Comparison of ENCODE assay signal across 18 mouse cellular contexts in the genomic region with DNA sequence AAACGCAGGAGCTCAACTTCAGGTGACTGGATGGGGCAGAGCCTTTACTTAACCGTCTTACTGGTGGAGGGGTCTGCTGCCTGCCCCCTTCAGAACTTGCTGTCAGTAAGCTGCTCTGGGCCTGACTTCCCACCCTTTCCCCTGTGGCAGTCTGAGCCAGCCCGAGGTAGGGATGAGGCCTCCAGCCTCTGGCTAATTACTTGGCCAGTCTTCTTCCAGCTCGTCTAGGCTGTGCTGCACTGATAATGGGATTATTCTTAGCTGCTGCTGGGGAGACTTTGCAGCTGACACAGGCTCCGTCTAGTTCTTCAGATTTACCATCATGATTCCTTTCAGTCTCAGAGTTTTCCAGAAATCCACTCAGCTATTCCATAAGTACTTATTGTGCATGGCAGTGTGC.
DNase-seq lines count a peak whose midpoint lies in the region; ATAC-seq and TF ChIP-seq lines count a peak whose summit lies in the region.
"Had no signal": no experiment of that assay in that cellular context is flagged by ENCODE, and none has a peak within 500 bp of the region (broad histone marks: within the 10 kb centered on the region; RNA-seq: fewer than 3 reads in every experiment).

No protein-coding gene starts in this region.

- no peak for TF ChIP-seq CTCF in lung, postnatal 0 days (IDR thresholded peaks at IDR 0.05)

- intact Hi-C loops in left cerebral cortex, postnatal 4 days (cut with DNase I): no loop called here

- H3K27ac ChIP-seq in lung, postnatal 0 days (ENCODE audit: low read length): no peak overlapping the region
- no peak overlapping the region for H3K27ac ChIP-seq in neural tube, embryonic 15.5 days (replicated peaks)
- no peak overlapping the region for H3K27ac ChIP-seq in embryonic facial prominence, embryonic 10.5 days (replicated peaks)
- H3K27ac ChIP-seq: embryonic facial prominence, embryonic 13.5 days; forebrain, embryonic 12.5 days; heart, adult 2 months; hindbrain, embryonic 14.5 days had no signal

- DNase-seq in left cerebral cortex, postnatal 4 days: peak; percentile 14
- no peak for DNase-seq in left cerebral cortex, adult 18-20 months (ENCODE audit: low spot score in 2 of 2)
- DNase-seq in lung, postnatal 0 days (ENCODE audit: low spot score): no peak
- no peak for DNase-seq in lung, adult 18-20 months
- peak; percentile 6 for DNase-seq in neural tube, embryonic 10.5 days (ENCODE audit: extremely low spot score, low spot score)
- DNase-seq in retina, postnatal 7 days (ENCODE audit: low read depth, low spot score): peak; percentile 8
- DNase-seq in embryonic facial prominence, embryonic 10.5 days (ENCODE audit: low spot score): no peak
- DNase-seq: adrenal gland, adult 2 months; adrenal gland, postnatal 25 days; cerebellum, adult 8-10 months; cerebellum, postnatal 14 days; gastrocnemius, postnatal 10 days; heart, adult 2 months had no signal

- peak; percentile 28; the same call in 1 of the 2 replicates for ATAC-seq in lung, postnatal 0 days
- ATAC-seq in neural tube, embryonic 15.5 days (ENCODE audit: low FRiP score): no peak

- no peaks in the 10 kb centered on the region for H3K9me3 ChIP-seq in lung, postnatal 0 days (ENCODE audit: low read length)
- 0 out of 2 replicates have a peak, but pooled peaks cover 4% of the 10 kb centered on the region for H3K9me3 ChIP-seq in neural tube, embryonic 15.5 days (replicated peaks)
- H3K9me3 ChIP-seq in embryonic facial prominence, embryonic 10.5 days: no peaks in the 10 kb centered on the region
- H3K9me3 ChIP-seq: embryonic facial prominence, embryonic 13.5 days; hindbrain, embryonic 10.5 days had no signal

- H3K4me3 ChIP-seq in lung, postnatal 0 days (ENCODE audit: low read depth, low read length): no peak overlapping the region
- H3K4me3 ChIP-seq in neural tube, embryonic 15.5 days (replicated peaks): no peak overlapping the region
- H3K4me3 ChIP-seq in embryonic facial prominence, embryonic 10.5 days: no peak overlapping the region
- H3K4me3 ChIP-seq: embryonic facial prominence, embryonic 13.5 days; forebrain, embryonic 12.5 days; heart, adult 2 months; hindbrain, embryonic 10.5 days had no signal

- no peaks in the 10 kb centered on the region for H3K27me3 ChIP-seq in lung, postnatal 0 days (replicated peaks; ENCODE audit: insufficient read depth, low read length)
- no peaks in the 10 kb centered on the region for H3K27me3 ChIP-seq in neural tube, embryonic 15.5 days (replicated peaks)
- H3K27me3 ChIP-seq in embryonic facial prominence, embryonic 10.5 days (replicated peaks; ENCODE audit: low read depth, poor library complexity, severe bottlenecking): no peaks in the 10 kb centered on the region
- H3K27me3 ChIP-seq: embryonic facial prominence, embryonic 13.5 days; forebrain, embryonic 12.5 days had no signal

- 65% methylated on average over 5 of the region's 5 CpGs for WGBS in lung, postnatal 0 days
- 69% methylated on average over 5 of the region's 5 CpGs for WGBS in neural tube, embryonic 15.5 days
- 59% methylated on average over 5 of the region's 5 CpGs for WGBS in embryonic facial prominence, embryonic 10.5 days

- no peak for TF ChIP-seq EP300 in lung, postnatal 0 days (IDR thresholded peaks at IDR 0.05)

- H3K4me2 ChIP-seq in lung, postnatal 0 days (replicated peaks; ENCODE audit: low read depth, low read length): no peak overlapping the region
- no peak overlapping the region for H3K4me2 ChIP-seq in neural tube, embryonic 15.5 days
- H3K4me2 ChIP-seq: forebrain, embryonic 12.5 days; hindbrain, embryonic 14.5 days had no signal

- no peaks in the 10 kb centered on the region; the same call in 1 of the 2 replicates for H3K4me1 ChIP-seq in lung, postnatal 0 days (ENCODE audit: insufficient read depth, low read depth, low read length)
- H3K4me1 ChIP-seq in neural tube, embryonic 15.5 days: peaks cover 4% of the 10 kb centered on the region; the same call in 1 of the 2 replicates
- 0 out of 2 replicates have a peak, but pooled peaks cover 6% of the 10 kb centered on the region for H3K4me1 ChIP-seq in embryonic facial prominence, embryonic 10.5 days

- H3K36me3 ChIP-seq in lung, postnatal 0 days (ENCODE audit: insufficient read depth, low read length): no peaks in the 10 kb centered on the region
- no peaks in the 10 kb centered on the region for H3K36me3 ChIP-seq in neural tube, embryonic 15.5 days
- no peaks in the 10 kb centered on the region for H3K36me3 ChIP-seq in embryonic facial prominence, embryonic 10.5 days (replicated peaks)
- H3K36me3 ChIP-seq: embryonic facial prominence, embryonic 13.5 days; forebrain, embryonic 12.5 days; hindbrain, embryonic 10.5 days had no signal

- H3K9ac ChIP-seq in lung, postnatal 0 days (replicated peaks; ENCODE audit: low read depth): no peak overlapping the region
- no peak overlapping the region for H3K9ac ChIP-seq in neural tube, embryonic 15.5 days (replicated peaks)
- H3K9ac ChIP-seq: embryonic facial prominence, embryonic 13.5 days; forebrain, embryonic 12.5 days; hindbrain, embryonic 14.5 days had no signal

Comparison
In these comparisons a context has a peak if more than half of its experiments do, and no peak if none do; other contexts are left out.
1. DNase-seq: peak in left cerebral cortex, postnatal 4 days (single experiment), neural tube, embryonic 10.5 days (single experiment) and retina, postnatal 7 days (single experiment); none in left cerebral cortex, adult 18-20 months (0 of 2), lung, postnatal 0 days (single experiment), lung, adult 18-20 months (0 of 2) and embryonic facial prominence, embryonic 10.5 days (single experiment).